Mouse (Mus musculus) liver, embryonic 12.5 days (tissue): Measurements from ENCODE around the gene Ccdc190. TPM values are rescaled to one million over a fixed set of nuclear protein-coding genes. Genes with fewer than 3 reads are reported as not detected.

Experiments
- ATAC-seq: fragments of 200-750 bp; cut with Nextera tagmentation; 2 replicates; pipeline ENCODE4 v1.8.0; 2017; ENCODE audit warnings: moderate number of reproducible peaks, mild to moderate bottlenecking, moderate library complexity
- H3K27ac ChIP-seq: fragments of 300-500 bp; sonication (generic); 2 replicates; pipeline ENCODE4 v1.5.1; 2016; ENCODE audit warnings: mild to moderate bottlenecking
- H3K27me3 ChIP-seq: fragments of 300-500 bp; sonication (generic); replicated peaks from 2 replicates; pipeline ENCODE4 v1.6.1; 2016; ENCODE audit warnings: mild to moderate bottlenecking, moderate library complexity
- H3K36me3 ChIP-seq: fragments of 300-500 bp; sonication (generic); 2 replicates; pipeline ENCODE4 v1.6.1; 2016; ENCODE audit warnings: mild to moderate bottlenecking, moderate library complexity
- H3K4me1 ChIP-seq: fragments of 300-500 bp; sonication (generic); 2 replicates; pipeline ENCODE4 v1.6.1; 2016
- H3K4me2 ChIP-seq: fragments of 300-500 bp; sonication (generic); 2 replicates; pipeline ENCODE4 v1.6.1; 2016; ENCODE audit warnings: mild to moderate bottlenecking, moderate library complexity
- H3K4me3 ChIP-seq: fragments of 300-500 bp; sonication (generic); 2 replicates; pipeline ENCODE4 v1.5.1; 2016; ENCODE audit warnings: mild to moderate bottlenecking, moderate library complexity
- H3K9ac ChIP-seq: fragments of 300-500 bp; sonication (generic); 2 replicates; pipeline ENCODE4 v1.6.1; 2016; ENCODE audit warnings: mild to moderate bottlenecking, moderate library complexity
- H3K9me3 ChIP-seq: fragments of 300-500 bp; sonication (generic); replicated peaks from 2 replicates; pipeline ENCODE4 v1.6.1; 2016; ENCODE audit warnings: mild to moderate bottlenecking, moderate library complexity
- WGBS: fragments of 180-500 bp; shearing (Covaris S2); methylation state at CpG from one replicate; pipeline ENCODE4 v1.1.7; 2016; ENCODE audit not compliant: insufficient replicate concordance; 5-methylcytosine and 5-hydroxymethylcytosine counted together
- polyA plus RNA-seq: library from polyadenylated mRNA; unstranded; fragments of >200 nt; fragmentation: Nextera tagmentation; extraction: Ambion mirVana; gene quantifications from 2 replicates; pipeline ENCODE4 v1.2.1, GENCODE M21; 2016

The Ccdc190 gene
- polyA plus RNA-seq, 1 experiment from 2014 or later, result not detected

- no peak for ATAC-seq
- Histone ChIP-seq H3K27me3 (no peaks in the 10 kb centered on the region), H3K4me2 (no peak overlapping the region), H3K9me3 (no peaks in the 10 kb centered on the region), H3K4me1 (no peaks in the 10 kb centered on the region), H3K27ac (no peak overlapping the region), H3K36me3 (no peaks in the 10 kb centered on the region), H3K9ac (no peak overlapping the region), H3K4me3 (no peak overlapping the region)
- 55% methylated on average over 4 of the region's 4 CpGs for WGBS
These were observed 49.2 kb downstream of the Ccdc190 start for GRCm38 (mm10) chr1:169977621-169978020.

Other genes starting within 250 kb of the Ccdc190 start
- gene Rgs4, start 181.0 kb upstream of the Ccdc190 start, polyA plus RNA-seq, result 0.41 and 0.49 TPM in 2 replicates
- 14.2 and 14.4 TPM in 2 replicates for gene Hsd17b7, start 40.6 kb downstream of the Ccdc190 start, polyA plus RNA-seq
- 2.4 and 3.1 TPM in 2 replicates for gene Ddr2, start 182.1 kb downstream of the Ccdc190 start, polyA plus RNA-seq
- 40.3 and 43.1 TPM in 2 replicates for gene Uap1, start 246.3 kb downstream of the Ccdc190 start, polyA plus RNA-seq